Comparison of ENCODE assay signal across 35 mouse cellular contexts in genomic region chr11:26601571-26602175, GRCm38 (mm10). TPM values are rescaled to one million over a fixed set of nuclear protein-coding genes. Genes with fewer than 3 reads are reported as not detected.
DNase-seq lines count a peak whose midpoint lies in the region; ATAC-seq and TF ChIP-seq lines count a peak whose summit lies in the region.
"Had no signal": no experiment of that assay in that cellular context is flagged by ENCODE, and none has a peak within 500 bp of the region (broad histone marks: within the 10 kb centered on the region; RNA-seq: fewer than 3 reads in every experiment).

No protein-coding gene starts in this region.

- H3K27ac ChIP-seq in liver, adult 2 months (replicated peaks; ENCODE audit: insufficient read depth, low read depth, low read length) = no peak overlapping the region
- H3K27ac ChIP-seq in forebrain, postnatal 0 days (ENCODE audit: low read depth, low read length) = no peak overlapping the region
- H3K27ac ChIP-seq in hindbrain, embryonic 13.5 days = no peak overlapping the region
- H3K27ac ChIP-seq: embryonic facial prominence, embryonic 13.5 days; forebrain, embryonic 12.5 days; hindbrain, embryonic 15.5 days; limb, embryonic 13.5 days; liver, embryonic 15.5 days had no signal

- DNase-seq in liver, adult 2 months (ENCODE audit: extremely low read depth, low read depth, low spot score) = peak; percentile 52
- DNase-seq in liver = no peak
- DNase-seq in NIH3T3 (ENCODE audit: low read depth) = peak; percentile 23
- DNase-seq in forebrain, postnatal 0 days = no peak
- DNase-seq in frontal cortex, adult 2 months (ENCODE audit: extremely low spot score in 1 of 2, low spot score in 1 of 2) = no peak
- DNase-seq: adrenal gland, adult 2 months; B cell, adult 2 months; cerebellum, adult 2 months; cerebellum, postnatal 25 days; gastrocnemius, postnatal 25 days; heart, postnatal 4 days; kidney, postnatal 36 days; layer of hippocampus, postnatal 36 days; lung, postnatal 4 days; right cerebral cortex, adult 18-20 months; right cerebral cortex, postnatal 4 days; thymus, adult 2 months; thymus, postnatal 4 days had no signal

- WGBS in liver, adult 2 months = 78% methylated on average over 2 of the region's 2 CpGs
- 92% methylated on average over 2 of the region's 2 CpGs for WGBS in forebrain, postnatal 0 days
- 86% methylated on average over 2 of the region's 2 CpGs for WGBS in hindbrain, embryonic 13.5 days

- H3K27me3 ChIP-seq in liver, adult 2 months (ENCODE audit: control insufficient read depth, insufficient read depth, low read length) = no peaks in the 10 kb centered on the region
- H3K27me3 ChIP-seq in forebrain, postnatal 0 days (ENCODE audit: insufficient read depth, low read length) = no peaks in the 10 kb centered on the region
- no peaks in the 10 kb centered on the region for H3K27me3 ChIP-seq in hindbrain, embryonic 13.5 days
- H3K27me3 ChIP-seq: embryonic facial prominence, embryonic 13.5 days; forebrain, embryonic 12.5 days; hindbrain, embryonic 15.5 days; limb, embryonic 13.5 days; liver, embryonic 15.5 days had no signal

- H3K4me2 ChIP-seq in forebrain, postnatal 0 days (ENCODE audit: low read depth) = no peak overlapping the region
- no peak overlapping the region for H3K4me2 ChIP-seq in hindbrain, embryonic 13.5 days
- H3K4me2 ChIP-seq: embryonic facial prominence, embryonic 13.5 days; forebrain, embryonic 12.5 days; hindbrain, embryonic 15.5 days; limb, embryonic 13.5 days; liver, embryonic 15.5 days; midbrain, embryonic 11.5 days had no signal

- no peaks in the 10 kb centered on the region for H3K9me3 ChIP-seq in forebrain, postnatal 0 days (ENCODE audit: low read length)
- no peaks in the 10 kb centered on the region for H3K9me3 ChIP-seq in hindbrain, embryonic 13.5 days
- H3K9me3 ChIP-seq: embryonic facial prominence, embryonic 13.5 days; forebrain, embryonic 12.5 days; hindbrain, embryonic 15.5 days; limb, embryonic 13.5 days; liver, embryonic 15.5 days had no signal

- H3K4me1 ChIP-seq in liver, adult 2 months (ENCODE audit: control insufficient read depth, insufficient read depth, low read length) = no peaks in the 10 kb centered on the region; the same call in 1 of the 2 replicates
- no peaks in the 10 kb centered on the region for H3K4me1 ChIP-seq in forebrain, postnatal 0 days (ENCODE audit: insufficient read depth)
- H3K4me1 ChIP-seq in hindbrain, embryonic 13.5 days (replicated peaks) = no peaks in the 10 kb centered on the region
- H3K4me1 ChIP-seq: embryonic facial prominence, embryonic 13.5 days; forebrain, embryonic 12.5 days; hindbrain, embryonic 15.5 days; limb, embryonic 13.5 days had no signal

- TF ChIP-seq POLR2A in liver, adult 2 months (IDR thresholded peaks at IDR 0.05; ENCODE audit: extremely low read depth, insufficient read depth, low read length) = no peak

- no peak for TF ChIP-seq CTCF in liver, adult 2 months (IDR thresholded peaks at IDR 0.05; ENCODE audit: low read depth, low read length)
- no peak for TF ChIP-seq CTCF in forebrain, postnatal 0 days (IDR thresholded peaks at IDR 0.05; ENCODE audit: low read depth)

- H3K36me3 ChIP-seq in liver, adult 2 months (ENCODE audit: control insufficient read depth, insufficient read depth, low read length) = no peaks in the 10 kb centered on the region
- no peaks in the 10 kb centered on the region for H3K36me3 ChIP-seq in forebrain, postnatal 0 days (ENCODE audit: insufficient read depth)
- no peaks in the 10 kb centered on the region for H3K36me3 ChIP-seq in hindbrain, embryonic 13.5 days
- H3K36me3 ChIP-seq: embryonic facial prominence, embryonic 13.5 days; forebrain, embryonic 12.5 days; hindbrain, embryonic 15.5 days; limb, embryonic 13.5 days; liver, embryonic 15.5 days had no signal

- no peak overlapping the region for H3K9ac ChIP-seq in liver, adult 2 months (ENCODE audit: low read depth, low read length)
- no peak overlapping the region for H3K9ac ChIP-seq in forebrain, postnatal 0 days
- H3K9ac ChIP-seq in hindbrain, embryonic 13.5 days = no peak overlapping the region
- H3K9ac ChIP-seq: embryonic facial prominence, embryonic 13.5 days; forebrain, embryonic 12.5 days; hindbrain, embryonic 15.5 days; limb, embryonic 13.5 days; liver, embryonic 15.5 days had no signal

- H3K79me2 ChIP-seq in liver, adult 2 months (ENCODE audit: control insufficient read depth, insufficient read depth, low read length) = no peaks in the 10 kb centered on the region

- no peak overlapping the region for H3K4me3 ChIP-seq in liver, adult 2 months (ENCODE audit: insufficient read depth, low read depth, low read length)
- no peak overlapping the region for H3K4me3 ChIP-seq in forebrain, postnatal 0 days (ENCODE audit: low read depth, low read length)
- no peak overlapping the region for H3K4me3 ChIP-seq in hindbrain, embryonic 13.5 days
- H3K4me3 ChIP-seq: embryonic facial prominence, embryonic 13.5 days; erythroblast, embryonic 14.5 days; forebrain, embryonic 12.5 days; hindbrain, embryonic 15.5 days; limb, embryonic 13.5 days; liver, embryonic 15.5 days had no signal

- peak; percentile 57 for ATAC-seq in inflammation-experienced regulatory T-cells, adult 6 months
- ATAC-seq in forebrain, postnatal 0 days = no peak
- no peak for ATAC-seq in hindbrain, embryonic 13.5 days (ENCODE audit: low FRiP score)
- ATAC-seq: intestine, embryonic 16.5 days had no signal

RNA-seq across cellular contexts. Expression of gene Vrk2, which starts 7.9 kb away (rescaled TPM):
- total RNA-seq in liver, adult 2 months (2014; rRNA removed) = 5.3 and 6.3 TPM in 2 replicates
- polyA plus RNA-seq in liver, adult 2 months (2012; rRNA removed) = 1.2 and 1.3 TPM in 2 replicates
- 10 to 100 TPM; 51.5 to 73.4 (median 59.2) TPM for polyA plus RNA-seq in inflammation-experienced regulatory T-cells, adult 6 months (2017; shearing (Covaris generic))
- total RNA-seq in forebrain, postnatal 0 days (2014; rRNA removed) = 1.8 and 2.5 TPM in 2 replicates
- polyA plus RNA-seq in forebrain, postnatal 0 days (2015; fragmentation: Nextera tagmentation; extraction: Ambion mirVana) = 1.7 and 3.1 TPM in 2 replicates
- polyA plus RNA-seq in frontal cortex, adult 2 months (2012; rRNA removed) = 2.1 TPM in 2 replicates
- polyA plus RNA-seq in hindbrain, embryonic 13.5 days (2015; fragmentation: Nextera tagmentation; extraction: Ambion mirVana) = 3.9 and 5.0 TPM in 2 replicates

RNA-seq across cellular contexts. Expression of gene Gm6899, which starts 8.6 kb away (rescaled TPM):
- not detected in 2 replicates for total RNA-seq in liver, adult 2 months (2014; rRNA removed)
- polyA plus RNA-seq in liver, adult 2 months (2012; rRNA removed) = not detected in 2 replicates
- not detected for polyA plus RNA-seq in inflammation-experienced regulatory T-cells, adult 6 months (2017; shearing (Covaris generic))
- total RNA-seq in forebrain, postnatal 0 days (2014; rRNA removed) = not detected in 2 replicates
- polyA plus RNA-seq in forebrain, postnatal 0 days (2015; fragmentation: Nextera tagmentation; extraction: Ambion mirVana) = not detected in 2 replicates
- polyA plus RNA-seq in frontal cortex, adult 2 months (2012; rRNA removed) = not detected in 2 replicates
- polyA plus RNA-seq in hindbrain, embryonic 13.5 days (2015; fragmentation: Nextera tagmentation; extraction: Ambion mirVana) = not detected in 2 replicates
- total RNA-seq: adrenal gland, adult 2 months; gastrocnemius, postnatal 25 days; heart, postnatal 4 days; layer of hippocampus, adult 8-10 months; layer of hippocampus, postnatal 36 days; left cerebral cortex, postnatal 14 days; midbrain, postnatal 0 days had no signal
- polyA plus RNA-seq: adrenal gland, adult 2 months; cerebellum, adult 2 months; embryonic facial prominence, embryonic 13.5 days; erythroblast, embryonic 14.5 days; forebrain, embryonic 12.5 days; heart, embryonic 16.5 days; hindbrain, embryonic 15.5 days; intestine, embryonic 16.5 days; kidney, embryonic 14.5 days; limb, embryonic 13.5 days; liver, embryonic 15.5 days; lung, embryonic 16.5 days; midbrain, embryonic 11.5 days; midbrain, postnatal 0 days; neural tube, embryonic 14.5 days; thymus, adult 2 months had no signal

Comparison
In these comparisons a context has a peak if more than half of its experiments do, and no peak if none do; other contexts are left out.
1. DNase-seq: peak in liver, adult 2 months (single experiment) and NIH3T3 (single experiment); none in liver (single experiment), forebrain, postnatal 0 days (single experiment) and frontal cortex, adult 2 months (0 of 2).